Mouse (Mus musculus): ENCODE data around the gene Epb41l4b. TPM values are rescaled to one million over a fixed set of nuclear protein-coding genes. Genes with fewer than 3 reads are reported as not detected.

Epb41l4b gene
- 1 to 10 TPM; 2.1 to 2.4 TPM for total RNA-seq (2021)
- long read RNA-seq, experiment 1, partial matches to known transcripts = 0 of 5 reads
- long read RNA-seq, experiment 1, other reads (novel, unspliced or antisense) = 1 of 5 reads
- long read RNA-seq, experiment 2, transcript Epb41l4b-201 (16 exons, 3,247 nt) = major isoform, 10 of 11 reads
- long read RNA-seq, experiment 2, partial matches to known transcripts = 0 of 11 reads
- long read RNA-seq, experiment 2, other reads (novel, unspliced or antisense) = 1 of 11 reads

GRCm38 (mm10) chr4:57143026-57143937 is at the start of gene Epb41l4b:
Epb41l4b (minus strand) TSS chr4:57143437.
- DNase-seq (ENCODE audit: low spot score in 2 of 2) = peak; percentile 77 to 84

- no peak for DNase-seq (ENCODE audit: low spot score in 2 of 2)
These were observed 48.5 kb upstream of the Epb41l4b start for GRCm38 (mm10) chr4:57191543-57192283.

- no peak for DNase-seq (ENCODE audit: low spot score in 2 of 2)
These were observed 46.6 kb upstream of the Epb41l4b start for GRCm38 (mm10) chr4:57189881-57190280.

- no peak for DNase-seq (ENCODE audit: low spot score in 2 of 2)
These were observed 42.8 kb upstream of the Epb41l4b start for GRCm38 (mm10) chr4:57186035-57186434.

- DNase-seq (ENCODE audit: low spot score in 2 of 2) = no peak
These were observed 42.2 kb upstream of the Epb41l4b start for GRCm38 (mm10) chr4:57185462-57185861.

- no peak for DNase-seq (ENCODE audit: low spot score in 2 of 2)
These were observed 40.3 kb upstream of the Epb41l4b start for GRCm38 (mm10) chr4:57183493-57183892.

GRCm38 (mm10) chr4:57181538-57181937 is 38.3 kb upstream of the Epb41l4b start:
- no peak for DNase-seq (ENCODE audit: low spot score in 2 of 2)

GRCm38 (mm10) chr4:57178881-57179280 is 35.6 kb upstream of the Epb41l4b start:
- DNase-seq (ENCODE audit: low spot score in 2 of 2) = no peak

- no peak for DNase-seq (ENCODE audit: low spot score in 2 of 2)
These were observed 32.1 kb upstream of the Epb41l4b start for GRCm38 (mm10) chr4:57175329-57175728.

GRCm38 (mm10) chr4:57172861-57173260 is 29.6 kb upstream of the Epb41l4b start:
- no peak for DNase-seq (ENCODE audit: low spot score in 2 of 2)

GRCm38 (mm10) chr4:57171817-57172216 is 28.6 kb upstream of the Epb41l4b start:
- DNase-seq (ENCODE audit: low spot score in 2 of 2) = no peak

GRCm38 (mm10) chr4:57168680-57169079 is 25.4 kb upstream of the Epb41l4b start:
- DNase-seq (ENCODE audit: low spot score in 2 of 2) = no peak

- no peak for DNase-seq (ENCODE audit: low spot score in 2 of 2)
These were observed 25.0 kb upstream of the Epb41l4b start for GRCm38 (mm10) chr4:57168277-57168676.

- no peak for DNase-seq (ENCODE audit: low spot score in 2 of 2)
These were observed 24.0 kb upstream of the Epb41l4b start for GRCm38 (mm10) chr4:57166922-57167870.

- no peak for DNase-seq (ENCODE audit: low spot score in 2 of 2)
These were observed 22.4 kb upstream of the Epb41l4b start for GRCm38 (mm10) chr4:57165654-57166053.

GRCm38 (mm10) chr4:57164578-57165210 is 21.5 kb upstream of the Epb41l4b start:
- no peak for DNase-seq (ENCODE audit: low spot score in 2 of 2)

GRCm38 (mm10) chr4:57162789-57163722 is 19.8 kb upstream of the Epb41l4b start:
- no peak for DNase-seq (ENCODE audit: low spot score in 2 of 2)

GRCm38 (mm10) chr4:57160571-57160970 is 17.3 kb upstream of the Epb41l4b start:
- DNase-seq (ENCODE audit: low spot score in 2 of 2) = no peak

Measured in adrenal gland, adult 18-20 months (tissue).